Mouse (Mus musculus) CH12.LX (cell line): ENCODE measurements at regions not wholly inside any gene's neighbourhood (a gene's known extent, or its start where the extent isn't known, plus 50 kb on each side); places are given as distances from the start of the nearest gene placed in this dataset.
A peak's percentile ranks its signal among the peaks of the same experiment; 100 is the strongest.

Experiments
- CTCF ChIP-seq, 2 experiments: IDR thresholded peaks in 1 of 2; conservative IDR thresholded peaks in 1 of 2; 2 replicates each; pipeline ENCODE4 v1.5.1; 2011 to 2012; ENCODE audit warnings: low read depth in 2 of 2, low read length in 2 of 2, improper control_type of control experiment in 1 of 2, inconsistent platforms in 1 of 2, mild to moderate bottlenecking in 1 of 2, moderate library complexity in 1 of 2
- EP300 ChIP-seq: IDR thresholded peaks from 2 replicates; pipeline ENCODE4 v1.6.1; 2011; ENCODE audit warnings: low read length, improper control_type of control experiment
- JUND ChIP-seq: conservative IDR thresholded peaks from 2 replicates; pipeline ENCODE4 v1.6.1; 2011; ENCODE audit warnings: low read depth, low read length, improper control_type of control experiment

DNA sequence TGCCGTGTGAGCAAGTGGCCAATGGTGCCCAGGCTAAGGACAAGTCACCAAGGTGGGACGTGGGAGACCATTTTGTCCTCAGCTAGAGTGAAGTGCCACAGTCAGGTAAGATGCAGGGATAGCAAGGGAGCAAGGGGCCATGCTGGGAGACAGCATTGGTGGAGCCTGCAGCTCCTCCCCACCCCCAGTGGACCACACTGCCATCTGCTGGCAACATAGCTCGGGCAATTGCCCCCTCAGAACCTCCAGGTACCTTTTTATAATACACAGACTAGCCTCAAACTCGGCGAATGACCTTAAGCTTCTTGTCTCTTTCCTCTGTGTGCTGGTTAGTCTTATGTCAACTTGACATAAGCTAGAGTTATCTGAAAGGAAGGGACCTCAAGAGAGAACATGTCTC, 293.4 kb downstream of the Fut8 start:
- TF ChIP-seq JUND, result no peak
- TF ChIP-seq CTCF (conservative IDR thresholded peaks at IDR 0.05 in 1 of 2, IDR thresholded peaks at IDR 0.05 in 1 of 2; ENCODE audit: low read depth in 2 of 2, low read length in 2 of 2), result peak in 1 of 2 experiments; percentile 81; a peak in 3 of 4 replicates
- TF ChIP-seq EP300, result no peak
